In genomic region chr11:53528397-53529252, GRCm38 (mm10) we compare ENCODE assay signal across 15 mouse cellular contexts. TPM values are rescaled to one million over a fixed set of nuclear protein-coding genes. Genes with fewer than 3 reads are reported as not detected.
DNase-seq lines count a peak whose midpoint lies in the region; ATAC-seq and TF ChIP-seq lines count a peak whose summit lies in the region.
"Had no signal": no experiment of that assay in that cellular context is flagged by ENCODE, and none has a peak within 500 bp of the region (broad histone marks: within the 10 kb centered on the region; RNA-seq: fewer than 3 reads in every experiment).

No protein-coding gene starts in this region.

- H3K9ac ChIP-seq in heart, embryonic 15.5 days: no peak overlapping the region
- no peak overlapping the region for H3K9ac ChIP-seq in midbrain, postnatal 0 days (replicated peaks; ENCODE audit: low read length, poor library complexity, severe bottlenecking)
- H3K9ac ChIP-seq in midbrain, embryonic 11.5 days (ENCODE audit: low read length): no peak overlapping the region
- no peak overlapping the region for H3K9ac ChIP-seq in stomach, postnatal 0 days (ENCODE audit: low read length)
- no peak overlapping the region for H3K9ac ChIP-seq in intestine, embryonic 15.5 days
- H3K9ac ChIP-seq: limb, embryonic 12.5 days; midbrain, embryonic 12.5 days had no signal

- no peaks in the 10 kb centered on the region for H3K27me3 ChIP-seq in heart, embryonic 15.5 days
- no peaks in the 10 kb centered on the region for H3K27me3 ChIP-seq in midbrain, postnatal 0 days (ENCODE audit: insufficient read depth, low read length)
- no peaks in the 10 kb centered on the region for H3K27me3 ChIP-seq in midbrain, embryonic 11.5 days (ENCODE audit: control insufficient read depth, insufficient read depth, low read length)
- no peaks in the 10 kb centered on the region for H3K27me3 ChIP-seq in stomach, postnatal 0 days (ENCODE audit: control insufficient read depth, insufficient read depth, low read length)
- H3K27me3 ChIP-seq in intestine, embryonic 15.5 days (replicated peaks): no peaks in the 10 kb centered on the region
- H3K27me3 ChIP-seq: limb, embryonic 12.5 days; midbrain, embryonic 12.5 days had no signal

- no peak for TF ChIP-seq CTCF in midbrain, postnatal 0 days (IDR thresholded peaks at IDR 0.05)
- TF ChIP-seq CTCF in stomach, postnatal 0 days (IDR thresholded peaks at IDR 0.05; ENCODE audit: low read depth): no peak

- peaks cover 54% of the 10 kb centered on the region for H3K4me1 ChIP-seq in heart, embryonic 15.5 days (replicated peaks)
- peaks cover 16% of the 10 kb centered on the region; the same call in 1 of the 2 replicates for H3K4me1 ChIP-seq in midbrain, postnatal 0 days (ENCODE audit: insufficient read depth, low read length)
- peaks cover 7% of the 10 kb centered on the region for H3K4me1 ChIP-seq in midbrain, embryonic 11.5 days (ENCODE audit: control insufficient read depth, insufficient read depth, low read length)
- H3K4me1 ChIP-seq in stomach, postnatal 0 days (replicated peaks; ENCODE audit: control insufficient read depth, insufficient read depth): peaks cover 2% of the 10 kb centered on the region
- H3K4me1 ChIP-seq in intestine, embryonic 15.5 days (replicated peaks): peaks cover 25% of the 10 kb centered on the region; the same call in 1 of the 2 replicates

- peak overlapping the region; percentile 60 for H3K27ac ChIP-seq in heart, embryonic 15.5 days
- 0 out of 2 replicates have a peak overlapping the region, but pooled peaks have one; percentile 8 for H3K27ac ChIP-seq in midbrain, postnatal 0 days (ENCODE audit: low read depth, low read length)
- H3K27ac ChIP-seq in midbrain, embryonic 11.5 days (ENCODE audit: low read depth, low read length): no peak overlapping the region
- peak overlapping the region; percentile 30; the same call in 1 of the 2 replicates for H3K27ac ChIP-seq in stomach, postnatal 0 days (replicated peaks)
- no peak overlapping the region for H3K27ac ChIP-seq in intestine, embryonic 15.5 days
- H3K27ac ChIP-seq: limb, embryonic 12.5 days; midbrain, embryonic 12.5 days had no signal

- WGBS in heart, embryonic 15.5 days: 58% methylated on average over 8 of the region's 9 CpGs
- WGBS in midbrain, postnatal 0 days: 80% methylated on average over 9 of the region's 9 CpGs
- 85% methylated on average over 9 of the region's 9 CpGs for WGBS in midbrain, embryonic 11.5 days
- 69% methylated on average over 9 of the region's 9 CpGs for WGBS in stomach, postnatal 0 days
- WGBS in intestine, embryonic 15.5 days: 67% methylated on average over 9 of the region's 9 CpGs

- no peaks in the 10 kb centered on the region for H3K9me3 ChIP-seq in heart, embryonic 15.5 days (replicated peaks)
- H3K9me3 ChIP-seq in midbrain, postnatal 0 days (ENCODE audit: low read length): no peaks in the 10 kb centered on the region
- no peaks in the 10 kb centered on the region for H3K9me3 ChIP-seq in midbrain, embryonic 11.5 days (ENCODE audit: control insufficient read depth, low read length)
- H3K9me3 ChIP-seq in stomach, postnatal 0 days (ENCODE audit: control insufficient read depth, low read length): no peaks in the 10 kb centered on the region
- no peaks in the 10 kb centered on the region for H3K9me3 ChIP-seq in intestine, embryonic 15.5 days
- H3K9me3 ChIP-seq: limb, embryonic 12.5 days; midbrain, embryonic 12.5 days had no signal

- H3K4me3 ChIP-seq in heart, embryonic 15.5 days: no peak overlapping the region
- H3K4me3 ChIP-seq in midbrain, postnatal 0 days (ENCODE audit: low read depth, low read length): no peak overlapping the region
- H3K4me3 ChIP-seq in midbrain, embryonic 11.5 days (ENCODE audit: low read depth, low read length): no peak overlapping the region
- no peak overlapping the region for H3K4me3 ChIP-seq in stomach, postnatal 0 days (ENCODE audit: low read depth, low read length)
- H3K4me3 ChIP-seq in intestine, embryonic 15.5 days (replicated peaks): no peak overlapping the region
- H3K4me3 ChIP-seq: limb, embryonic 12.5 days; midbrain, embryonic 12.5 days had no signal

- DNase-seq in cerebellum, adult 9-11 months: peak; percentile 72
- no peak for DNase-seq in cerebellum, postnatal 14 days
- DNase-seq in heart, adult 9 months (ENCODE audit: low spot score in 2 of 2): no peak
- DNase-seq in midbrain, postnatal 0 days (ENCODE audit: low spot score): no peak
- no peak for DNase-seq in midbrain, embryonic 11.5 days (ENCODE audit: low spot score, missing footprints)
- DNase-seq in stomach, postnatal 0 days (ENCODE audit: low spot score): no peak
- DNase-seq: kidney, adult 8-10 months; right cerebral cortex, postnatal 14 days had no signal

- ATAC-seq in heart, embryonic 15.5 days (replicated peaks; ENCODE audit: insufficient number of reproducible peaks, insufficient read depth, low FRiP score, low read depth): no peak
- no peak for ATAC-seq in midbrain, postnatal 0 days (ENCODE audit: low FRiP score)
- no peak for ATAC-seq in midbrain, embryonic 11.5 days (ENCODE audit: low FRiP score)
- no peak for ATAC-seq in stomach, postnatal 0 days (ENCODE audit: low FRiP score, low TSS enrichment)
- no peak for ATAC-seq in intestine, embryonic 15.5 days

- peaks cover 10% of the 10 kb centered on the region; the same call in 1 of the 2 replicates for H3K36me3 ChIP-seq in heart, embryonic 15.5 days
- H3K36me3 ChIP-seq in midbrain, postnatal 0 days (ENCODE audit: insufficient read depth, low read length): peaks cover 2% of the 10 kb centered on the region
- H3K36me3 ChIP-seq in midbrain, embryonic 11.5 days (ENCODE audit: control insufficient read depth, insufficient read depth, low read length): no peaks in the 10 kb centered on the region
- no peaks in the 10 kb centered on the region for H3K36me3 ChIP-seq in stomach, postnatal 0 days (ENCODE audit: control insufficient read depth, insufficient read depth, low read length)
- 0 out of 2 replicates have a peak, but pooled peaks cover 2% of the 10 kb centered on the region for H3K36me3 ChIP-seq in intestine, embryonic 15.5 days

- H3K4me2 ChIP-seq in heart, embryonic 15.5 days: peak overlapping the region; percentile 39; the same call in 1 of the 2 replicates
- no peak overlapping the region for H3K4me2 ChIP-seq in midbrain, postnatal 0 days (ENCODE audit: low read depth, low read length, poor library complexity, severe bottlenecking)
- H3K4me2 ChIP-seq in midbrain, embryonic 11.5 days: no peak overlapping the region
- H3K4me2 ChIP-seq in stomach, postnatal 0 days (replicated peaks; ENCODE audit: low read depth): no peak overlapping the region
- no peak overlapping the region for H3K4me2 ChIP-seq in intestine, embryonic 15.5 days (replicated peaks)
- H3K4me2 ChIP-seq: limb, embryonic 12.5 days; midbrain, embryonic 12.5 days had no signal

- no peak for TF ChIP-seq EP300 in stomach, postnatal 0 days (optimal IDR thresholded peaks at IDR 0.05)

RNA-seq across cellular contexts. Expression of gene Sept8, which starts 9.6 kb away (rescaled TPM):
- polyA plus RNA-seq in heart, embryonic 15.5 days (2015; fragmentation: Nextera tagmentation; extraction: Ambion mirVana): 18.8 and 23.3 TPM in 2 replicates
- total RNA-seq in midbrain, postnatal 0 days (2014; rRNA removed): 44.8 and 54.6 TPM in 2 replicates
- 18.7 and 19.7 TPM in 2 replicates for polyA plus RNA-seq in midbrain, postnatal 0 days (2015; fragmentation: Nextera tagmentation; extraction: Ambion mirVana)
- polyA plus RNA-seq in midbrain, embryonic 11.5 days (2014; fragmentation: Nextera tagmentation; extraction: Ambion mirVana): 11.6 and 14.9 TPM in 2 replicates
- polyA plus RNA-seq in stomach, postnatal 0 days (2015; fragmentation: Nextera tagmentation; extraction: Ambion mirVana): 21.2 and 21.5 TPM in 2 replicates
- polyA plus RNA-seq in intestine, embryonic 15.5 days (2015; fragmentation: Nextera tagmentation; extraction: Ambion mirVana): 19.7 and 21.7 TPM in 2 replicates

RNA-seq across cellular contexts. Expression of gene Kif3a, which starts 38.6 kb away (rescaled TPM):
- polyA plus RNA-seq in heart, embryonic 15.5 days (2015; fragmentation: Nextera tagmentation; extraction: Ambion mirVana): 43.5 and 43.6 TPM in 2 replicates
- total RNA-seq in midbrain, postnatal 0 days (2014; rRNA removed): 114 and 117 TPM in 2 replicates
- 335 and 386 TPM in 2 replicates for polyA plus RNA-seq in midbrain, postnatal 0 days (2015; fragmentation: Nextera tagmentation; extraction: Ambion mirVana)
- 87.9 and 96.4 TPM in 2 replicates for polyA plus RNA-seq in midbrain, embryonic 11.5 days (2014; fragmentation: Nextera tagmentation; extraction: Ambion mirVana)
- polyA plus RNA-seq in stomach, postnatal 0 days (2015; fragmentation: Nextera tagmentation; extraction: Ambion mirVana): 22.1 and 25.3 TPM in 2 replicates
- 48.2 TPM in 2 replicates for polyA plus RNA-seq in intestine, embryonic 15.5 days (2015; fragmentation: Nextera tagmentation; extraction: Ambion mirVana)

RNA-seq across cellular contexts. Expression of gene Sowaha, which starts 48.6 kb away (rescaled TPM):
- polyA plus RNA-seq in heart, embryonic 15.5 days (2015; fragmentation: Nextera tagmentation; extraction: Ambion mirVana): 0.34 and 0.48 TPM in 2 replicates
- total RNA-seq in midbrain, postnatal 0 days (2014; rRNA removed): 6.6 and 7.3 TPM in 2 replicates
- polyA plus RNA-seq in midbrain, postnatal 0 days (2015; fragmentation: Nextera tagmentation; extraction: Ambion mirVana): 3.5 and 4.0 TPM in 2 replicates
- 0.05 and 0.15 TPM in 2 replicates for polyA plus RNA-seq in midbrain, embryonic 11.5 days (2014; fragmentation: Nextera tagmentation; extraction: Ambion mirVana)
- 0.91 and 1.1 TPM in 2 replicates for polyA plus RNA-seq in stomach, postnatal 0 days (2015; fragmentation: Nextera tagmentation; extraction: Ambion mirVana)
- polyA plus RNA-seq in intestine, embryonic 15.5 days (2015; fragmentation: Nextera tagmentation; extraction: Ambion mirVana): 0.56 and 0.57 TPM in 2 replicates
- total RNA-seq: hematopoietic stem cell, adult 5-6 weeks had no signal

RNA-seq across cellular contexts. Expression of gene Gm9945, which starts 48.7 kb away (rescaled TPM):
- polyA plus RNA-seq in heart, embryonic 15.5 days (2015; fragmentation: Nextera tagmentation; extraction: Ambion mirVana): not detected in 2 replicates
- total RNA-seq in midbrain, postnatal 0 days (2014; rRNA removed): not detected in 2 replicates
- 0.33 and 0.43 TPM in 2 replicates for polyA plus RNA-seq in midbrain, postnatal 0 days (2015; fragmentation: Nextera tagmentation; extraction: Ambion mirVana)
- polyA plus RNA-seq in midbrain, embryonic 11.5 days (2014; fragmentation: Nextera tagmentation; extraction: Ambion mirVana): 0.15 TPM in 1 of 2 replicates, not detected in the other
- 0.11 TPM in 1 of 2 replicates, not detected in the other for polyA plus RNA-seq in stomach, postnatal 0 days (2015; fragmentation: Nextera tagmentation; extraction: Ambion mirVana)
- polyA plus RNA-seq in intestine, embryonic 15.5 days (2015; fragmentation: Nextera tagmentation; extraction: Ambion mirVana): not detected in 2 replicates
- total RNA-seq: ES-E14; hematopoietic stem cell, adult 5-6 weeks had no signal
- polyA plus RNA-seq: limb, embryonic 12.5 days; midbrain, embryonic 12.5 days had no signal

RNA-seq across cellular contexts. Expression of gene Gm9837, which starts 58.3 kb away (rescaled TPM):
- not detected in 2 replicates for polyA plus RNA-seq in heart, embryonic 15.5 days (2015; fragmentation: Nextera tagmentation; extraction: Ambion mirVana)
- total RNA-seq in midbrain, postnatal 0 days (2014; rRNA removed): not detected in 2 replicates
- polyA plus RNA-seq in midbrain, postnatal 0 days (2015; fragmentation: Nextera tagmentation; extraction: Ambion mirVana): not detected in 2 replicates
- polyA plus RNA-seq in midbrain, embryonic 11.5 days (2014; fragmentation: Nextera tagmentation; extraction: Ambion mirVana): not detected in 2 replicates
- polyA plus RNA-seq in stomach, postnatal 0 days (2015; fragmentation: Nextera tagmentation; extraction: Ambion mirVana): not detected in 2 replicates
- polyA plus RNA-seq in intestine, embryonic 15.5 days (2015; fragmentation: Nextera tagmentation; extraction: Ambion mirVana): not detected in 2 replicates
- total RNA-seq: ES-E14; hematopoietic stem cell, adult 5-6 weeks had no signal
- polyA plus RNA-seq: limb, embryonic 12.5 days; midbrain, embryonic 12.5 days; neural tube, embryonic 14.5 days had no signal

Comparison
In these comparisons a context has a peak if more than half of its experiments do, and no peak if none do; other contexts are left out.
1. H3K27ac ChIP-seq: peak in heart, embryonic 15.5 days (single experiment), midbrain, postnatal 0 days (single experiment) and stomach, postnatal 0 days (single experiment); none in midbrain, embryonic 11.5 days (single experiment) and intestine, embryonic 15.5 days (single experiment).